Mouse (Mus musculus) heart, postnatal 4 days (tissue): Measurements from ENCODE around the gene Gm11115. TPM values are rescaled to one million over a fixed set of nuclear protein-coding genes. Genes with fewer than 3 reads are reported as not detected.

ENCODE experiments used
- DNase-seq: peaks from one replicate; pipeline ENCODE4 v3.0.0; 2021
- total RNA-seq, 2 experiments: library from RNA; stranded (reverse); gene quantifications; 2 replicates each; pipeline ENCODE4 v1.2.3; 2021

Gm11115 gene
- not detected for total RNA-seq

GRCm38 (mm10) chr5:88153999-88154398, at the start of gene Gm11115:
Gm11115 (minus strand) TSS chr5:88154099.
- no peak for DNase-seq

- no peak for DNase-seq
These were observed 42.5 kb downstream of the Gm11115 start, which contains the start of gene Gm11116 for GRCm38 (mm10) chr5:88111430-88111829. Gm11116 (minus strand) TSS chr5:88111530.

Other genes starting within 250 kb of the Gm11115 start
- not detected for gene Csn3, start 228.5 kb downstream of the Gm11115 start, total RNA-seq
- not detected for gene 2310003L06Rik, start 184.6 kb downstream of the Gm11115 start, total RNA-seq
- gene Gm28434, start 184.6 kb downstream of the Gm11115 start, total RNA-seq: not detected
- not detected for gene Cabs1, start 174.7 kb downstream of the Gm11115 start, total RNA-seq
- gene Smr3a, start 151.6 kb downstream of the Gm11115 start, total RNA-seq: not detected
- gene Smr2, start 67.5 kb downstream of the Gm11115 start, total RNA-seq: not detected
- gene Gm11116, start 42.6 kb downstream of the Gm11115 start, total RNA-seq: not detected
- gene Gm7714, start 114.8 kb upstream of the Gm11115 start, total RNA-seq: not detected
- not detected for gene Prol1, start 163.2 kb upstream of the Gm11115 start, total RNA-seq
- not detected for gene Amtn, start 222.0 kb upstream of the Gm11115 start, total RNA-seq